Mouse (Mus musculus) monocyte, adult 59 days (primary cell): ENCODE data around the gene Kifc1. TPM values are rescaled to one million over a fixed set of nuclear protein-coding genes. Genes with fewer than 3 reads are reported as not detected.

Experiments
- total RNA-seq, 2 experiments: library from RNA; stranded (reverse); gene quantifications; one replicate each; pipeline ENCODE4 v1.2.4; 2023

Kifc1 gene
- total RNA-seq, result 1 to 10 TPM; 1.1 to 2.9 TPM

GRCm38 (mm10) chr17:33890533-33891059, at the start of gene Kifc1:
Gene Kifc1, minus strand, starts transcription at chr17:33890661.

DNA sequence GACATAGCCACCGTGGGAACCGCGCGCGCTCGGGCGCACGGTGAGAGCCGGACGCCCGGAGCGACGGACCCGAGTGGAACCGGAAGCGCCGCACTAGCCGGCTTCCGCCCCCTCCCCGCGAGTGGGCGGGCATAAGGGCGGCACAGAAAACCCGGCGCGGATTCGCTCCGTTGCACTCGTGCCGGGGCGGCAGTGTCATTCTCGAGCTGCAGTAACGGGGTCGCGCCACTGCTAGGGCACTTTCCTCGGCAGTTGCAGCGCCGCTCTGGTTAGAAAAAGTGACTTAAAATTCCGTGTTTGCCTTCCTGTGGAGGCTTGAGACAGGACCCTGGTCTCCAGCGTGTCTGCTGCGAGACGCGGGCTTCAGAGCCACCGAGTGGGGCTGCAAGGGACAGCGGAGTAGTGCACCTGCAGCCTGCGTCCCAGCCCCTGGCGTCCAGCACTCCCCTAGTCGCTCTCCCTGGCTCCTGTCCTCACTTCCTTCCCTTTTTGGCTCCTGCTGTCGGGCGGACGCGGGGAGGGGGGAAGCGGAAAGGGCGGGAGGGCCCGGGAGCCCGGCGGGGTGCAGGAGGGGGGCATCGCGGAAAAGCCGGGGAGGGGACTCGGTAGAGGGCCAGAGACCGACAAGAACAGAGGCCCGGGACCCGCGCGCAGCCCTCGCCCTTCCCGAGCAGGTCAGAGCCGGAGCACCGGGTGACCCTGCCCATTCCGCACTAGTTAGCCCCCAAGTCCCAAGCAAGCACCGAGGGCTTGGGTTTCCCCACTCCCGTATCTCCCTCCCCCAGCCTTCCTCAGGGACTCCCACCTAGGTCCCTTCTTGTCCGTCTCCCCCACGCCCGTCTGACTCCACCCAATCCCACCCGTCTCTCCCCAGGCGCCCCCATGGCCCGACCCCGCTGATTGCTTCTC, 39.2 kb upstream of the Kifc1 start, which contains the start of gene Rgl2:
Gene Rgl2 (plus strand): TSS at position 173 of the 909 bp plus-strand sequence.

GRCm38 (mm10) chr17:33915671-33916250, 25.3 kb upstream of the Kifc1 start, which contains the start of the genes Tapbp and Zbtb22:
Gene Tapbp, plus strand, starts transcription at chr17:33915899.
Gene Zbtb22, plus strand, starts transcription at chr17:33915904.

DNA sequence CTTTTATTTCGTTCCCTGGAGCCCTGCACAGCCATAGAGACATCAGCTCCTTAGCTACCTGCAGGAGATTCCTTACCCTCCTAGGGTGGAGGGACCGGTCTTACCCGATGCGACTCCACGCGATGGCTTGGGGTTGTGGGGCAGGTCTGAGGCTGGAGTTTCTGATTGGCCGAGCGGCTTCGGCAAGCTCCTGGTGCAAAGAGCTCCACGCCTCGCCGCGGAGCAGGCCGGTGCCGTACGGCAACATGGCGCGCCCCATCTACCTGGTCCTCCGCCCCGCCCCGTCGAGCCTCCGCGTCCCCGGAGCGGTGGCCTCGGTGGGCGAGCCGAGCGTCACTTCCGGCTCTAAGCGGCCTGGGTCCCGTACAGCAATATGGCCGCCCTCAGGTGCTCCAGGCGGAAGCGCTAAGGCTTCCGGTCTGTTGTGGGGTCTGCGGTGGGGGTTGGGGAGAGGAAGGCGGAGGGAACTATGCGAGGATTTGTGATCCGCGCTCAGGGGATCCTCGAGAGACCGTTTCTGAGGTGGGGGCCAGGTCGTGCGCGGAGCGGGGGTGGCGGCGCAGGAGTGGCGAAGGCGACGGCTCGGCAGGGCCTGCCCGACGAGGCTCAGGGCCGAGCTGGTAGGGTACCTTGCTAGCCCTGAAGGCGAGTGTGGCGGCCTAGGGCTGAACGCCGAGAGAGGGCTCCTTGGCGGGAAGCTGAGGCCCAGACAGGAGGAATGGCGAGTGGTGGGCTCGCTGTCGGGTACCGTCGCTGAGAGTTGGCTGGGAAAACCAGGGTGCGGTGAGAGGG, 18.8 kb upstream of the Kifc1 start, which contains the start of gene Daxx:
Gene Daxx (plus strand): TSS at position 338 of the 792 bp plus-strand sequence.

DNA sequence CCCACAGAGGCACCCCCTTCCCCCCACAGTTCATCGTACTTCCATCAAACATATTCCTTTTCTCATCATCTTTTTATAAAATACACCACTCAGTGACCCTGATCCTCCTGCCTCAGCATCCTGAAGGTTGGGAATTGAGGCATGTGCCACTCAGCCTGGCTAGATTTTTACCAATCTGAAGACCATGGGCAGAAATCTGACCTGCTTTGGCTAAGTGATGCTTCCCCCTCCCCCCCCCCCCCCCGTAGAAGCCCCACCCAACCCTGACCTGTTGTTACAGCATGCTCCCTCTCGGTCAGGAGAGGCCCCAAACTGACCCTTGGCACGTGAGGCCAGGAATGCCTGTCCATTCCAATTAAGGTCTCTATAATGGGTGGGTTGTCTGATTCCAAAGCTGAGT, 14.4 kb upstream of the Kifc1 start, which contains the start of gene Platr17:
Gene Platr17 (plus strand): TSS at position 301 of the 400 bp plus-strand sequence.

DNA sequence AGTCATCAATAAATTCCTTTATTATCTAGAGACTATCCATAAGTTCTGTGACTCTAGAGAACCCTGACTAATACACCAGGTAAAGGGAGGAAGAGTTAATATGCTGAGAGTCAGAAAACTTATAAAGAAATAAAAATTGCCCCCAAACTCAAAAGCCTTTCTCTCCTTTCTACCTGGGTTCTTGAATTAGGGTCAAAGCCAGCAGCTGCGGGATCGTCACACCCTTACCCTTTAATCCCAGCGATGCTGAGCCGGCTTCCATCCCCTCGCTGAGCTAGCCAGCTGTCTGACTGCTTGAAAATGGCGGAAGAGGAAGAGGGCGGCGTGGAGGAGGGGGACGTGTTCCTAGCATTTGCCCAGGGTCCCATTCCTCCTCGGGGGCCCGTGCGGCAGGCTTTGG, 16.9 kb downstream of the Kifc1 start, which contains the start of gene Gm7029:
Gene Gm7029 (plus strand): TSS at position 301 of the 400 bp plus-strand sequence.

GRCm38 (mm10) chr17:33842966-33843795, 47.3 kb downstream of the Kifc1 start, which contains the start of gene Cd320:
Gene Cd320, plus strand, starts transcription at chr17:33843091.

Other genes starting within 250 kb of the Kifc1 start
- gene Hnrnpm, start 203.8 kb downstream of the Kifc1 start, total RNA-seq, result 100 to 1,000 TPM; 235 to 317 TPM
- gene March2, start 172.0 kb downstream of the Kifc1 start, total RNA-seq, result 10 to 100 TPM; 56.4 to 61.5 TPM
- gene Rab11b, start 130.1 kb downstream of the Kifc1 start, total RNA-seq, result 100 to 1,000 TPM; 210 to 222 TPM
- 1 to 10 TPM; 5.3 to 7.1 TPM for gene Angptl4, start 108.8 kb downstream of the Kifc1 start, total RNA-seq
- gene Kank3, start 80.1 kb downstream of the Kifc1 start, total RNA-seq, result 10 to 100 TPM; 17.2 to 17.8 TPM
- gene Rps28, start 66.1 kb downstream of the Kifc1 start, total RNA-seq, result 1,000 to 10,000 TPM; 2,442 to 2,474 TPM
- gene Ndufa7, start 66.1 kb downstream of the Kifc1 start, total RNA-seq, result 100 to 1,000 TPM; 123 to 158 TPM
- gene Cd320, start 47.6 kb downstream of the Kifc1 start, total RNA-seq, result 1 to 10 TPM; 1.8 to 2.6 TPM
- gene Gm7029, start 16.8 kb downstream of the Kifc1 start, total RNA-seq, result not detected
- gene Platr17, start 14.5 kb upstream of the Kifc1 start, total RNA-seq, result 1 to 10 TPM in 1 of 2 experiments, not detected in 1; 4.0 TPM
- 10 to 100 TPM; 74.9 to 76.2 TPM for gene Daxx, start 18.8 kb upstream of the Kifc1 start, total RNA-seq
- 100 to 1,000 TPM; 399 to 458 TPM for gene Tapbp, start 25.2 kb upstream of the Kifc1 start, total RNA-seq
- gene Zbtb22, start 25.2 kb upstream of the Kifc1 start, total RNA-seq, result 10 to 100 TPM; 32.1 to 39.3 TPM
- gene Rgl2, start 38.9 kb upstream of the Kifc1 start, total RNA-seq, result 100 to 1,000 TPM; 186 to 207 TPM
- 10 to 100 TPM; 51.6 to 71.3 TPM for gene Pfdn6, start 49.7 kb upstream of the Kifc1 start, total RNA-seq
- 10 to 100 TPM; 30.5 to 34.8 TPM for gene Wdr46, start 50.0 kb upstream of the Kifc1 start, total RNA-seq
- gene B3galt4, start 60.8 kb upstream of the Kifc1 start, total RNA-seq, result 10 to 100 TPM; 14.7 to 17.3 TPM
- 10 to 100 TPM; 48.0 to 57.5 TPM for gene Vps52, start 65.2 kb upstream of the Kifc1 start, total RNA-seq
- gene Rps18, start 65.3 kb upstream of the Kifc1 start, total RNA-seq, result 100 to 1,000 TPM; 791 to 877 TPM
- gene H2-K1, start 109.7 kb upstream of the Kifc1 start, total RNA-seq, result 1,000 to 10,000 TPM; 3,154 to 3,159 TPM
- 10 to 100 TPM; 31.1 to 31.8 TPM for gene Ring1, start 134.0 kb upstream of the Kifc1 start, total RNA-seq
- 10 to 100 TPM; 58.7 to 60.7 TPM for gene H2-Ke6, start 137.4 kb upstream of the Kifc1 start, total RNA-seq
- gene Slc39a7, start 141.0 kb upstream of the Kifc1 start, total RNA-seq, result 100 to 1,000 TPM; 102 to 104 TPM
- gene Rxrb, start 141.2 kb upstream of the Kifc1 start, total RNA-seq, result 100 to 1,000 TPM; 100 to 103 TPM
- gene Col11a2, start 148.8 kb upstream of the Kifc1 start, total RNA-seq, result 1 to 10 TPM; 3.1 to 6.2 TPM
- 10 to 100 TPM; 12.2 to 18.9 TPM for gene H2-Oa, start 201.7 kb upstream of the Kifc1 start, total RNA-seq
- 100 to 1,000 TPM; 345 to 355 TPM for gene H2-DMa, start 228.9 kb upstream of the Kifc1 start, total RNA-seq
- 100 to 1,000 TPM; 367 to 380 TPM for gene Brd2, start 232.0 kb upstream of the Kifc1 start, total RNA-seq